Mouse (Mus musculus) limb, embryonic 11.5 days (tissue): Measurements from ENCODE around the gene Ptcra. TPM values are rescaled to one million over a fixed set of nuclear protein-coding genes. Genes with fewer than 3 reads are reported as not detected.

ENCODE experiments used
- ATAC-seq: fragments of 200-750 bp; cut with Nextera tagmentation; 2 replicates; pipeline ENCODE4 v1.8.0; 2017; ENCODE audit warnings: low read depth; ENCODE audit not compliant: insufficient number of reproducible peaks, low FRiP score, low TSS enrichment
- DNase-seq: peaks from one replicate; pipeline ENCODE4 v3.0.0-alpha.2; 2015; ENCODE audit warnings: low spot score
- H3K27ac ChIP-seq: fragments of 300-500 bp; sonication (generic); replicated peaks from 2 replicates; pipeline ENCODE4 v1.5.1; 2014; ENCODE audit warnings: low read depth, mild to moderate bottlenecking, low read length
- H3K27me3 ChIP-seq: fragments of 300-500 bp; sonication (generic); 2 replicates; pipeline ENCODE4 v1.6.1; 2014; ENCODE audit warnings: mild to moderate bottlenecking, low read length, mixed read lengths; ENCODE audit not compliant: control insufficient read depth, insufficient read depth
- H3K36me3 ChIP-seq: fragments of 300-500 bp; sonication (generic); 2 replicates; pipeline ENCODE4 v1.6.1; 2014; ENCODE audit warnings: mild to moderate bottlenecking, low read length, moderate library complexity, mixed read lengths; ENCODE audit not compliant: control insufficient read depth, insufficient read depth
- H3K4me1 ChIP-seq: fragments of 300-500 bp; sonication (generic); 2 replicates; pipeline ENCODE4 v1.6.1; 2014; ENCODE audit warnings: low read length, mixed read lengths; ENCODE audit not compliant: control insufficient read depth, insufficient read depth
- H3K4me2 ChIP-seq: fragments of 300-500 bp; sonication (generic); 2 replicates; pipeline ENCODE4 v1.6.1; 2014; ENCODE audit warnings: low read depth, mild to moderate bottlenecking, moderate library complexity; ENCODE audit not compliant: severe bottlenecking
- H3K4me3 ChIP-seq: fragments of 300-500 bp; sonication (generic); 2 replicates; pipeline ENCODE4 v1.5.1; 2014; ENCODE audit warnings: low read depth, low read length
- H3K9ac ChIP-seq: fragments of 300-500 bp; sonication (generic); 2 replicates; pipeline ENCODE4 v1.6.1; 2014; ENCODE audit warnings: mild to moderate bottlenecking, low read length
- H3K9me3 ChIP-seq: fragments of 300-500 bp; sonication (generic); 2 replicates; pipeline ENCODE4 v1.6.1; 2016; ENCODE audit warnings: low read length; ENCODE audit not compliant: control insufficient read depth
- WGBS: fragments of 180-500 bp; shearing (Covaris S2); extraction: QIAGEN DNeasy Blood & Tissue Kit; methylation state at CpG from one replicate; pipeline ENCODE4 v1.1.7; 2014; 5-methylcytosine and 5-hydroxymethylcytosine counted together
- polyA plus RNA-seq: library from polyadenylated mRNA; unstranded; fragments of >200 nt; fragmentation: Nextera tagmentation; extraction: Ambion mirVana; gene quantifications from 2 replicates; pipeline ENCODE4 v1.2.1, GENCODE M21; 2014

The Ptcra gene
- polyA plus RNA-seq, 1 experiment from 2014 or later, result 0.91 TPM

GRCm38 (mm10) chr17:46745506-46745905 is 18.0 kb downstream of the Ptcra start:
- WGBS, result 75% methylated on average over 2 of the region's 2 CpGs
- no peaks in the 10 kb centered on the region for H3K4me1 ChIP-seq

GRCm38 (mm10) chr17:46742986-46743385 is 20.5 kb downstream of the Ptcra start:
- no peak for ATAC-seq
- 88% methylated on average over 9 of the region's 9 CpGs for WGBS

More at GRCm38 (mm10) chr17:46745506-46745905, 18.0 kb downstream of the Ptcra start:
- no peak overlapping the region for H3K4me2 ChIP-seq
- H3K36me3 ChIP-seq, result peaks cover 2% of the 10 kb centered on the region; the same call in 1 of the 2 replicates
- no peaks in the 10 kb centered on the region for H3K27me3 ChIP-seq
- no peak overlapping the region for H3K9ac ChIP-seq
- DNase-seq (no peak), ATAC-seq (no peak)
- no peak overlapping the region for H3K27ac ChIP-seq
- no peak overlapping the region for H3K4me3 ChIP-seq
- H3K9me3 ChIP-seq, result no peaks in the 10 kb centered on the region; the same call in 1 of the 2 replicates

GRCm38 (mm10) chr17:46741305-46741704 is 22.2 kb downstream of the Ptcra start:
- DNase-seq (no peak), ATAC-seq (no peak)
- 93% methylated on average over 6 of the region's 6 CpGs for WGBS
- H3K4me3 ChIP-seq, result no peak overlapping the region
- H3K4me1 ChIP-seq, result no peaks in the 10 kb centered on the region
- H3K27me3 ChIP-seq, result no peaks in the 10 kb centered on the region
- H3K9ac ChIP-seq, result no peak overlapping the region
- H3K27ac ChIP-seq, result no peak overlapping the region
- no peaks in the 10 kb centered on the region for H3K9me3 ChIP-seq
- no peak overlapping the region for H3K4me2 ChIP-seq
- H3K36me3 ChIP-seq, result peaks cover 2% of the 10 kb centered on the region; the same call in 1 of the 2 replicates

More at GRCm38 (mm10) chr17:46742986-46743385, 20.5 kb downstream of the Ptcra start:
- H3K36me3 ChIP-seq, result peaks cover 2% of the 10 kb centered on the region; the same call in 1 of the 2 replicates
- H3K9me3 ChIP-seq, result no peaks in the 10 kb centered on the region
- H3K4me1 ChIP-seq, result no peaks in the 10 kb centered on the region
- no peaks in the 10 kb centered on the region for H3K27me3 ChIP-seq
- H3K4me3 ChIP-seq, result no peak overlapping the region
- no peak overlapping the region for H3K27ac ChIP-seq
- H3K4me2 ChIP-seq, result no peak overlapping the region
- H3K9ac ChIP-seq, result no peak overlapping the region
- DNase-seq, result no peak

- Histone ChIP-seq H3K27me3 (no peaks in the 10 kb centered on the region), H3K4me1 (no peaks in the 10 kb centered on the region), H3K9me3 (no peaks in the 10 kb centered on the region), H3K4me3 (no peak overlapping the region), H3K4me2 (no peak overlapping the region), H3K36me3 (no peaks in the 10 kb centered on the region), H3K9ac (no peak overlapping the region), H3K27ac (no peak overlapping the region)
- no peak for ATAC-seq
- 54% methylated on average over 9 of the region's 10 CpGs for WGBS
- peak; percentile 40 for DNase-seq
Observed at GRCm38 (mm10) chr17:46736160-46736559, 27.4 kb downstream of the Ptcra start.

GRCm38 (mm10) chr17:46735287-46735686 is 28.2 kb downstream of the Ptcra start:
- H3K4me2 ChIP-seq, result no peak overlapping the region
- ATAC-seq (no peak), DNase-seq (no peak)
- no peaks in the 10 kb centered on the region for H3K27me3 ChIP-seq
- no peak overlapping the region for H3K9ac ChIP-seq
- no peak overlapping the region for H3K27ac ChIP-seq
- H3K36me3 ChIP-seq, result no peaks in the 10 kb centered on the region
- H3K4me3 ChIP-seq, result no peak overlapping the region
- WGBS, result 93% methylated on average over 7 of the region's 7 CpGs
- no peaks in the 10 kb centered on the region for H3K4me1 ChIP-seq
- H3K9me3 ChIP-seq, result no peaks in the 10 kb centered on the region

- no peaks in the 10 kb centered on the region for H3K4me1 ChIP-seq
- DNase-seq, result no peak
Observed at GRCm38 (mm10) chr17:46734055-46734454, 29.5 kb downstream of the Ptcra start.

GRCm38 (mm10) chr17:46728904-46729318 is 34.6 kb downstream of the Ptcra start, which contains the start of gene Gnmt:
Gene Gnmt (minus strand): TSS chr17:46729168.
- Histone ChIP-seq H3K4me1 (0 out of 2 replicates have a peak, but pooled peaks cover 6% of the 10 kb centered on the region), H3K4me3 (no peak within 1 kb of the TSS), H3K27ac (no peak within 1 kb of the TSS), H3K36me3 (0 out of 2 replicates have a peak, but pooled peaks cover 2% of the 10 kb centered on the region), H3K27me3 (peaks cover 12% of the 10 kb centered on the region), H3K9me3 (no peaks in the 10 kb centered on the region), H3K9ac (no peak within 1 kb of the TSS; the same call in 1 of the 2 replicates), H3K4me2 (peak within 1 kb of the TSS; percentile 31)
- DNase-seq, result no peak
- WGBS, result 17% methylated on average over 24 of the region's 24 CpGs
- no peak for ATAC-seq

More at GRCm38 (mm10) chr17:46734055-46734454, 29.5 kb downstream of the Ptcra start:
- Histone ChIP-seq H3K36me3 (no peaks in the 10 kb centered on the region), H3K9ac (no peak overlapping the region), H3K27me3 (peaks cover 5% of the 10 kb centered on the region), H3K27ac (no peak overlapping the region), H3K9me3 (no peaks in the 10 kb centered on the region), H3K4me2 (no peak overlapping the region), H3K4me3 (no peak overlapping the region)
- ATAC-seq, result no peak
- WGBS, result 87% methylated on average over 3 of the region's 3 CpGs

- Histone ChIP-seq H3K4me1 (0 out of 2 replicates have a peak, but pooled peaks cover 6% of the 10 kb centered on the region), H3K9me3 (no peaks in the 10 kb centered on the region), H3K27me3 (peaks cover 12% of the 10 kb centered on the region), H3K4me2 (peak overlapping the region; percentile 31; the same call in 1 of the 2 replicates), H3K36me3 (peaks cover 2% of the 10 kb centered on the region; the same call in 1 of the 2 replicates), H3K4me3 (no peak overlapping the region), H3K27ac (no peak overlapping the region), H3K9ac (no peak overlapping the region)
- no peak for DNase-seq
- 45% methylated on average over 11 of the region's 11 CpGs for WGBS
- no peak for ATAC-seq
Observed at GRCm38 (mm10) chr17:46728496-46728895, 35.0 kb downstream of the Ptcra start.
